Mouse (Mus musculus): ENCODE data around the gene Msh6.
"Not testable (repeated sequence)": the region's sequence is repeated elsewhere in the genome, so short reads cannot be mapped to it uniquely, and the experiment has no call there.

Gene Msh6

GRCm38 (mm10) chr17:87974629-87975228 lies at the start of gene Msh6:
Gene Msh6, plus strand, starts transcription at chr17:87975062.
- DNase-seq (ENCODE audit: low spot score): peak; percentile 91

- no peak for DNase-seq (ENCODE audit: low spot score)
Measured at GRCm38 (mm10) chr17:87934326-87934725, 40.5 kb upstream of the Msh6 start.

- DNase-seq (ENCODE audit: low spot score): no peak
Measured at GRCm38 (mm10) chr17:87934736-87935135, 40.1 kb upstream of the Msh6 start.

- no peak for DNase-seq (ENCODE audit: low spot score)
Measured at GRCm38 (mm10) chr17:87936156-87936555, 38.7 kb upstream of the Msh6 start.

GRCm38 (mm10) chr17:87948965-87949584 lies 25.8 kb upstream of the Msh6 start:
- peak; percentile 59 for DNase-seq (ENCODE audit: low spot score)

- not testable (repeated sequence) for DNase-seq (ENCODE audit: low spot score)
Measured at GRCm38 (mm10) chr17:87954618-87955124, 20.2 kb upstream of the Msh6 start.

GRCm38 (mm10) chr17:87957096-87957840 lies 17.6 kb upstream of the Msh6 start:
- DNase-seq (ENCODE audit: low spot score): no peak

GRCm38 (mm10) chr17:87958283-87958682 lies 16.6 kb upstream of the Msh6 start:
- no peak for DNase-seq (ENCODE audit: low spot score)

GRCm38 (mm10) chr17:87959406-87959805 lies 15.5 kb upstream of the Msh6 start:
- DNase-seq (ENCODE audit: low spot score): not testable (repeated sequence)

- DNase-seq (ENCODE audit: low spot score): not testable (repeated sequence)
Measured at GRCm38 (mm10) chr17:87959931-87960330, 14.9 kb upstream of the Msh6 start.

- no peak for DNase-seq (ENCODE audit: low spot score)
Measured at GRCm38 (mm10) chr17:87963081-87964075, 11.5 kb upstream of the Msh6 start.

- DNase-seq (ENCODE audit: low spot score): not testable (repeated sequence)
Measured at GRCm38 (mm10) chr17:87968483-87968926, 6.4 kb upstream of the Msh6 start.

GRCm38 (mm10) chr17:87971696-87972591 lies 2.9 kb upstream of the Msh6 start:
- peak; percentile 8 for DNase-seq (ENCODE audit: low spot score)

GRCm38 (mm10) chr17:87972856-87973255 lies 2.0 kb upstream of the Msh6 start:
- DNase-seq (ENCODE audit: low spot score): no peak

- DNase-seq (ENCODE audit: low spot score): no peak
Measured at GRCm38 (mm10) chr17:87973261-87974167, 1.3 kb upstream of the Msh6 start.

GRCm38 (mm10) chr17:87975229-87975853 lies 479 bp downstream of the Msh6 start:
- peak; percentile 60 for DNase-seq (ENCODE audit: low spot score)

GRCm38 (mm10) chr17:87976154-87976806 lies 1.4 kb downstream of the Msh6 start:
- no peak for DNase-seq (ENCODE audit: low spot score)

GRCm38 (mm10) chr17:87976927-87977326 lies 2.1 kb downstream of the Msh6 start:
- not testable (repeated sequence) for DNase-seq (ENCODE audit: low spot score)
